Mouse (Mus musculus) olfactory bulb, adult 2 months (tissue): ENCODE measurements around the gene Smco4. TPM values are rescaled to one million over a fixed set of nuclear protein-coding genes. Genes with fewer than 3 reads are reported as not detected.

Source experiments
- H3K27ac ChIP-seq: fragments of 200-500 bp; 2 replicates; pipeline ENCODE4 v1.5.1; 2012; ENCODE audit warnings: low read depth, low read length; ENCODE audit not compliant: insufficient read depth
- H3K4me1 ChIP-seq: fragments of 200-500 bp; 2 replicates; pipeline ENCODE4 v1.6.1; 2012; ENCODE audit warnings: low read length; ENCODE audit not compliant: control insufficient read depth, insufficient read depth
- H3K4me3 ChIP-seq: fragments of 200-500 bp; 2 replicates; pipeline ENCODE4 v1.5.1; 2012; ENCODE audit warnings: mild to moderate bottlenecking, low read depth, low read length, moderate library complexity; ENCODE audit not compliant: insufficient read depth
- CTCF ChIP-seq: fragments of 200-500 bp; IDR thresholded peaks from 2 replicates; pipeline ENCODE4 v1.5.1; 2012; ENCODE audit warnings: low read depth, mild to moderate bottlenecking, low read length, moderate library complexity; ENCODE audit not compliant: insufficient read depth
- POLR2A ChIP-seq: fragments of 200-500 bp; IDR thresholded peaks from 2 replicates; pipeline ENCODE4 v1.6.1; 2012; ENCODE audit warnings: mild to moderate bottlenecking, low read depth, low read length, moderate library complexity; ENCODE audit not compliant: insufficient read depth
- WGBS: fragments of 180-500 bp; shearing (Covaris S2); methylation state at CpG from one replicate; pipeline ENCODE4 v1.1.7; 2018; 5-methylcytosine and 5-hydroxymethylcytosine counted together
- polyA plus RNA-seq: library from polyadenylated mRNA; stranded (reverse); fragments of >200 nt; gene quantifications from 2 replicates; pipeline ENCODE4 v1.2.4, GENCODE M21; 2012; ENCODE audit warnings: low replicate concordance; ENCODE audit not compliant: missing spikeins, insufficient read depth, insufficient read length

The Smco4 gene
- polyA plus RNA-seq, 1 experiment: not detected

- 70% methylated on average over 6 of the region's 6 CpGs for WGBS
- Histone ChIP-seq H3K27ac (no peak overlapping the region), H3K4me1 (peaks cover 8% of the 10 kb centered on the region), H3K4me3 (no peak overlapping the region)
- no peak for TF ChIP-seq CTCF
- no peak for TF ChIP-seq POLR2A
These were observed 10.6 kb downstream of the Smco4 start for GRCm38 (mm10) chr9:15503827-15504226.

DNA sequence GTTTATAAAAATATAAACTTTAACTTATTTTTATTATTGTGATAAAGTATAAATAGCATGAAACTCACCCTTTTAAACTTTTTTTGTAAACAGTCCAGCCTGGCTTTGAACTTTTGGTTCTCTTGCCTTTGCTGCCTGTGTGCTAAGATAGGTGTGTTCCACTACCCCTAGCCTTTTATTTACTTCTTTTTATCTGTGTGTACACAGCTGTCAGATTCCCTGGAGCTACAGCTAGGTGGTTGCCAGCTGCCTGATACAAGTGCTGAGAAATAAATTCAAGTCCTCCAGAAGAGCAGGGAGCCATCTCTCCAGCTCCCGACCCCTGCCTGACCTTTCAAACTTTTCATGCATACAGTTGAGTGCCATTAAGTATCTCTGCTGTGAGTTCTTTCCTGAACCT lies 12.1 kb downstream of the Smco4 start:
- H3K4me1 ChIP-seq: peaks cover 8% of the 10 kb centered on the region
- H3K4me3 ChIP-seq: no peak overlapping the region
- TF ChIP-seq CTCF (no peak), POLR2A (no peak)
- 71% methylated on average over 1 of the region's 1 CpGs for WGBS
- no peak overlapping the region for H3K27ac ChIP-seq

DNA sequence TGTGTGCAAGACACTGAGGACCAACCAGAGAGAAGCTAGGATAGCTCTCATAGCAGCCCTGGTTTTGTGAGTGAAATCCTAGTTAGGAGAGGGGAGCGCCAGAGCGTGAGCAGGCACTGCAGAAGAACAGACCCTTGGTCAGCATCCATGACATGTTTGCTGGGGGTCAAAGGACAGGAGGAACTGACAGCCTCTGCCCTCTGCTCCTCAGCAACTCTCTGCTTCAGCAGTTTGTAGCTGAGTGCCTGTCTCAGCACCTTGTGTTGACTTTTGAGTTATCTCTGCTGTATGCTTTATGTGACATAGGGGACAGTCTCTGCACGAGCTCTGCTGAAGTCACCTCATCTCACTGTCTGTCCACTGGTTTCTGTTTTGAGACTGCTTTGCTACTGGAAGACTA lies 13.6 kb downstream of the Smco4 start:
- TF ChIP-seq POLR2A (no peak), CTCF (no peak)
- WGBS: 90% methylated on average over 3 of the region's 3 CpGs
- peaks cover 8% of the 10 kb centered on the region for H3K4me1 ChIP-seq
- H3K27ac ChIP-seq: no peak overlapping the region
- H3K4me3 ChIP-seq: no peak overlapping the region

DNA sequence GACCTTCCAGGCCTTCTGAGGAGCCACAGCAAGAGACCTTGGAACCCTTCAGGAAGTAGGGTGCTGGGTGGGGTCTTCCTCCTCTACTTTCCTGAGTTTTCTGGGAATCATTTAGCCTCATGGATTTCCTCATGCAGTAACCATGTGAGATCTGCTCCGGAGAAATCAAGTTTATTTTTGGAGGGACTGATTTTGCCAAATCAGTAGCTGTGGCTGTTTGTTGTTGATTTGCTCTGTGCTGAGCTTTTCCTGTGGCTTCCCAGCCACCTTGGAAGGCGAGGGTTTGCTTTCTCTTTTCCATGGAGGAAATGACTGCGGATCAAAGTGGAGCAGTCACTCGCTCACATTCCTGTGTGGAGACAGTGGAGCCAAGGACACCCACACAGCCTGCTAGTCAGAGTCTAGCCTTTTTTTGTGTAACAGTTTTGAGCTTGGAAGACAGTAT lies 14.2 kb downstream of the Smco4 start:
- TF ChIP-seq POLR2A: no peak
- TF ChIP-seq CTCF: no peak
- 50% methylated on average over 4 of the region's 4 CpGs for WGBS

GRCm38 (mm10) chr9:15509363-15509762 lies 16.1 kb downstream of the Smco4 start:
- no peak overlapping the region for H3K27ac ChIP-seq
- H3K4me3 ChIP-seq: no peak overlapping the region
- WGBS: 50% methylated on average over 3 of the region's 3 CpGs

More for the DNA sequence above, 14.2 kb downstream of the Smco4 start:
- Histone ChIP-seq H3K4me3 (no peak overlapping the region), H3K4me1 (peaks cover 8% of the 10 kb centered on the region), H3K27ac (no peak overlapping the region)

GRCm38 (mm10) chr9:15510557-15511310 lies 17.5 kb downstream of the Smco4 start:
- Histone ChIP-seq H3K4me3 (no peak overlapping the region), H3K4me1 (peaks cover 10% of the 10 kb centered on the region), H3K27ac (no peak overlapping the region)
- WGBS: 51% methylated on average over 3 of the region's 3 CpGs
- no peak for TF ChIP-seq CTCF
- no peak for TF ChIP-seq POLR2A

More at GRCm38 (mm10) chr9:15509363-15509762, 16.1 kb downstream of the Smco4 start:
- peaks cover 10% of the 10 kb centered on the region for H3K4me1 ChIP-seq
- TF ChIP-seq POLR2A (no peak), CTCF (no peak)

GRCm38 (mm10) chr9:15512918-15513317 lies 19.7 kb downstream of the Smco4 start:
- 68% methylated on average over 7 of the region's 7 CpGs for WGBS
- Histone ChIP-seq H3K4me1 (peaks cover 5% of the 10 kb centered on the region), H3K27ac (no peak overlapping the region), H3K4me3 (no peak overlapping the region)
- TF ChIP-seq CTCF (no peak), POLR2A (no peak)

DNA sequence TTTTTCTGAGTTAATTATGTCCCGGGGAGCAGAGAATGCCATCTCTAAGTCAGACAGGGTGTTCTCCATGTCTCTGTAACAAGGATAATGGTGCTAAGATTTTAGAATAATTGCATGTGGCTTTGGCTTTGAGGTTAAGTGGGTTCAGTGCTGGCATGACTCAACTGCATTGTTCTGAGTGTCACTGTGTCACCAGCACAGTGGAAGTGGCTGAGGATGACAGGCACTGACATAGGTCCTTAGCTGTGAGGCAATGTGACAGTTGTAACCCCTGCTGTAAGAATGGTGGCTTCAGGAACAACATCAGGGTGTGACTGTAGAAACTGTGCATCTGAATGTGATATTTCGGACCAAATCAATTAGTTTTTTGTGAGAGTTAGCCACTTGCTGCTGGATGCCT lies 22.8 kb downstream of the Smco4 start:
- H3K27ac ChIP-seq: no peak overlapping the region
- TF ChIP-seq CTCF (no peak), POLR2A (no peak)
- H3K4me3 ChIP-seq: no peak overlapping the region
- 83% methylated on average over 2 of the region's 2 CpGs for WGBS
- H3K4me1 ChIP-seq: peaks cover 2% of the 10 kb centered on the region; the same call in 1 of the 2 replicates

GRCm38 (mm10) chr9:15517979-15518378 lies 24.7 kb downstream of the Smco4 start:
- WGBS: 86% methylated on average over 4 of the region's 4 CpGs
- Histone ChIP-seq H3K27ac (no peak overlapping the region), H3K4me1 (no peaks in the 10 kb centered on the region), H3K4me3 (no peak overlapping the region)
- TF ChIP-seq POLR2A: no peak
- TF ChIP-seq CTCF: no peak

- Histone ChIP-seq H3K4me3 (no peak overlapping the region), H3K4me1 (peaks cover 4% of the 10 kb centered on the region; the same call in 1 of the 2 replicates), H3K27ac (no peak overlapping the region)
- TF ChIP-seq POLR2A (no peak), CTCF (no peak)
- 89% methylated on average over 10 of the region's 10 CpGs for WGBS
These were observed 29.1 kb downstream of the Smco4 start for GRCm38 (mm10) chr9:15522348-15522747.
